Mouse (Mus musculus) cerebellum, postnatal 14 days (tissue): ENCODE results near the gene Slc20a1.

Source experiments
- DNase-seq, 2 experiments: peaks; one replicate each; pipeline ENCODE4 v3.0.0; 2021; ENCODE audit warnings: mixed read lengths in 2 of 2

The Slc20a1 gene

GRCm38 (mm10) chr2:129227709-129228108, 29.1 kb downstream of the Slc20a1 start:
- no peak for DNase-seq

- no peak for DNase-seq
Observed at GRCm38 (mm10) chr2:129228571-129228970, 30.0 kb downstream of the Slc20a1 start.

GRCm38 (mm10) chr2:129229316-129229715, 30.8 kb downstream of the Slc20a1 start:
- no peak for DNase-seq

GRCm38 (mm10) chr2:129232023-129232422, 33.5 kb downstream of the Slc20a1 start:
- DNase-seq: peak in 1 of 2 experiments; percentile 36

GRCm38 (mm10) chr2:129232484-129232883, 33.9 kb downstream of the Slc20a1 start:
- DNase-seq: peak; percentile 18 to 24

GRCm38 (mm10) chr2:129233218-129233617, 34.7 kb downstream of the Slc20a1 start:
- DNase-seq: no peak

GRCm38 (mm10) chr2:129233803-129234477, 35.4 kb downstream of the Slc20a1 start:
- no peak for DNase-seq

- DNase-seq: no peak
Observed at GRCm38 (mm10) chr2:129234731-129235130, 36.2 kb downstream of the Slc20a1 start.

- no peak for DNase-seq
Observed at GRCm38 (mm10) chr2:129236526-129236925, 38.0 kb downstream of the Slc20a1 start.

- DNase-seq: no peak
Observed at GRCm38 (mm10) chr2:129240726-129241432, 42.3 kb downstream of the Slc20a1 start.

GRCm38 (mm10) chr2:129241845-129242833, 43.6 kb downstream of the Slc20a1 start:
- DNase-seq: no peak

GRCm38 (mm10) chr2:129243005-129243404, 44.4 kb downstream of the Slc20a1 start:
- no peak for DNase-seq

- DNase-seq: no peak
Observed at GRCm38 (mm10) chr2:129243786-129244185, 45.2 kb downstream of the Slc20a1 start.

- DNase-seq: no peak
Observed at GRCm38 (mm10) chr2:129244446-129245120, 46.0 kb downstream of the Slc20a1 start.

- DNase-seq: peak in 1 of 2 experiments; percentile 27
Observed at GRCm38 (mm10) chr2:129245618-129246017, 47.1 kb downstream of the Slc20a1 start.

GRCm38 (mm10) chr2:129246436-129246835, 47.9 kb downstream of the Slc20a1 start:
- DNase-seq: no peak

GRCm38 (mm10) chr2:129246924-129247323, 48.4 kb downstream of the Slc20a1 start:
- no peak for DNase-seq

- no peak for DNase-seq
Observed at GRCm38 (mm10) chr2:129247707-129248121, 49.1 kb downstream of the Slc20a1 start.

- DNase-seq: no peak
Observed at GRCm38 (mm10) chr2:129249321-129249720, 50.8 kb downstream of the Slc20a1 start.

GRCm38 (mm10) chr2:129252836-129253630, 54.5 kb downstream of the Slc20a1 start:
- no peak for DNase-seq

- no peak for DNase-seq
Observed at GRCm38 (mm10) chr2:129253631-129253970, 55.0 kb downstream of the Slc20a1 start.

GRCm38 (mm10) chr2:129254076-129254475, 55.5 kb downstream of the Slc20a1 start:
- DNase-seq: no peak
